Mouse (Mus musculus) spleen, adult 12 weeks (tissue): ENCODE results near the gene Tmem100.

Experiments
- DNase-seq: peaks from one replicate; pipeline ENCODE4 v3.0.0; 2022; ENCODE audit warnings: low spot score

The Tmem100 gene

DNA sequence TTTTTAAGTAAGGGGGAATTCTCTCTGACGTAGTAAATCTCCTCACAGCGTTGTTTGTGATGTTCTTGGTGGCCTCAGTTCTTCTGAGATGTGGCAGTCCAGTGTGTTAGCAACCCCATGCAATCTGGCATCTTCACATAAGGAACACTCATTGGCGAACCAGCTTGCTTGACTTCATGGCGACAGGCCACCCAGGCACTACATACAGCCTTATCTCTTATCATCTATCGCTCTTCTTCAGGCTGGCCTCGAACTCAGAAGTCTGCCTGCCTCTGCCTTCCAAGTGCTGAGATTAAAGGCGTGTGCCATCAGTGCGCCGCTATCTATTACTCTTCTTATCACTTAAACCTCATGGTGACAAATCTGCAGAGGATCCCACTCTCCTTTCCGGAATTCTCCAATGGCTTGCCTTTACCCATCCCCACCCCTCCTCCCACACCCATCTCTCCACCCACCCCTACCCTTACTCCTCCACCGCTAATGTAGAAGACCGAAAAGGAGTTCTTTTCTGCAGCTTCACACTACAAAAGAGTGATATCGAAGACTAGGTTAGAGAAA lies at the start of gene Tmem100:
TSS of gene Tmem100 (plus strand) at position 508 of the 558 bp plus-strand sequence.
- no peak for DNase-seq

DNA sequence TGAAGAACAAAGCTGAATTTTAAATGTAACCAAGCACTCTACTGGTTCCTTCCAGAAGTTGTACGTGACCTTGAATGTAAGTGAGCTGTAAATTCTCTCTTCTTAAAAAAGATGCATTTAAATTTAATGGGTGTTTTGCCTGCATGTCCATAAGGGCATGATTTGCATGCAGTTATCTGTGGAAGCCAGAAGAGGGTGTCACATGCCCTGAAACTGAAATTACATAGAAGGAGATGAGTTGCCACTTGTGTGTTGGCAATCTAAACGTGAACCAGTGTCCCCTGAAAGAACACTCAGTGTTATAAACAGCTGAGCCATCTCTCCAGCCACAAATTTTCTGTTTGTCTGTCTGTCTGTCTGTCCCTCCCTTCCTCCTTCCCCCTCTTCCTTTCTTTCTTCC lies 47.2 kb upstream of the Tmem100 start:
- no peak for DNase-seq

DNA sequence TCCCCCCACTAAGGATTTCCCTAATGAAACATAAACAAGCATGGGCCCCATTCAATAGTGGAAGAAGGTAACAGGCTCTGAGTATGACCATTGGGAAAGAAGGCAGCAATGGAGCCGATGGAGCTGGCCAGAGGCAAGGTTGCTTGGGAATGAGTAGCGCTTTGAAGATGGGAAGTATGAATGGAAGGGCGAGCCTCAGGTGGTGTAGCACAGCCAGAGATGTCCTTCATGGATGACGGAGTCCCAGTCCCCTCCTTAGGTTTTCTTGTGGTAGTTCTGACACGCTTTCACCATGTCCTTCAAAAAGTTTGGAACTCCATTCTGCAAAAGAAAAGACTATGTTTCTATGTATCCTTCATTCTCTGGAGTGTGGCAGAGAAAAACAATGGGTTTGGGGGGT lies 45.7 kb upstream of the Tmem100 start:
- no peak for DNase-seq

DNA sequence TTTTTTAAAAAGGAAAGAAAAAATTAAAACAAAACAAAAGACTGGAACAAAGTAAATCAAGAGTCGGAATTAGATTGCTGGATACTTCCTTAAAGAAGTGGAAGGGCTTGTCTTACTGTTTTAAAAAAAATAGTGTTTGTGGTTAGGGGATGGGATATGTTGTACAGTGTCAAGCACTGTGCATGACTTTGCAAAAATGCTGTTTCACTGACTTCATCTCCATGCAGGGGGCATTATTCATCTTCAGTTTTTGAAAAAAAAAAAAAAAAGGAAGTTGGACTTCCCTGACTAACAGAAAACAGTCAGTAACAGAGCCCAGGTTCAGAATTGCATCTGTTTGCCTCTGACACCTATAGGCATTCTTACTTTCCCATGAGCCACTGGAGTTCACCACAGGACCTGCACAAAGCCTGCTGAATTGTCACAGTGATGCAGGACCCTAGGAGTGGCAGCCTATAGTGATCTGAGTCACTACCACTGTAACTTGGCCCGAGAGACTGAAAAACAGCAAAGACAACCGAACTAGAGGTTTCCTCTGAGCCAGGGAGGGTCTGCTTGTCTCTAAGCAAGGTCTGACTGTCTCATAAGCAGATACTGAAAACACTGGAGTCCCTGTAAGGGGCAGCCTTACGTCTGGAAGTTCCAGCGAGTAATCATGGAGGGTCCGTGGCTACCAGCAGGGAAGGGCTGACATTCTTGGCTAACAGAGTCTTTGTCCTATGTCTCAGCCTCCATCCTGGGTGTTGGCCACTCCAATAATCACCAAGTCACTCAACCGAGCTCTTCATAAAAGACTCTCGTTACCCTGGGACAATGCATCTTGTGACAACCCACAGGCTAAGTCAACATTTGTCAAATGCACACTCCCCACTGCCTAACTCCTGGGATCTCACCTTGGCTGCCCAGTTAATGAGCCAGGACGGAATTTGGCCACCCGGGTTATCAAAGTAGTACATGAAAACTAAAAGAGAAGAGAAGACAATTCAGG lies 44.7 kb upstream of the Tmem100 start:
- DNase-seq, result no peak

DNA sequence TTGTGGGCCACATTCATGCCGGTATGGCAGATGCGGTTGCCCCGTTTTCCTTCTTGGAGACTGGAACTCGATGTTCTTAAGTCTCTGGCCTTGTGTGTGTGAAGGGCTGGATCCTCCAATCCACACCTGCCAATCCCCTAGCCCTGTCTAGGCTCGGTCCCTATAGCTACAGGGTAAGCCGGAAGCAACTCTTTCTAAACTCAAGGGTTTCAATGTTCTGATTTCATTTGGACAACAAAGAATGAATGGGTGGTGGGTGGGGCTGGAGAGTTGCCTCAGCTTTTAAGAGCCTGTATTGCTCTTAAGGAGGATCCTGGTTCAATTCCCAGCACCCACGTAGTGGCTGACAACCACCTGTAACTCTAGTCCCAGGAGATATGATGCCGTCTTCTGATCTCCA lies 43.6 kb upstream of the Tmem100 start:
- no peak for DNase-seq

DNA sequence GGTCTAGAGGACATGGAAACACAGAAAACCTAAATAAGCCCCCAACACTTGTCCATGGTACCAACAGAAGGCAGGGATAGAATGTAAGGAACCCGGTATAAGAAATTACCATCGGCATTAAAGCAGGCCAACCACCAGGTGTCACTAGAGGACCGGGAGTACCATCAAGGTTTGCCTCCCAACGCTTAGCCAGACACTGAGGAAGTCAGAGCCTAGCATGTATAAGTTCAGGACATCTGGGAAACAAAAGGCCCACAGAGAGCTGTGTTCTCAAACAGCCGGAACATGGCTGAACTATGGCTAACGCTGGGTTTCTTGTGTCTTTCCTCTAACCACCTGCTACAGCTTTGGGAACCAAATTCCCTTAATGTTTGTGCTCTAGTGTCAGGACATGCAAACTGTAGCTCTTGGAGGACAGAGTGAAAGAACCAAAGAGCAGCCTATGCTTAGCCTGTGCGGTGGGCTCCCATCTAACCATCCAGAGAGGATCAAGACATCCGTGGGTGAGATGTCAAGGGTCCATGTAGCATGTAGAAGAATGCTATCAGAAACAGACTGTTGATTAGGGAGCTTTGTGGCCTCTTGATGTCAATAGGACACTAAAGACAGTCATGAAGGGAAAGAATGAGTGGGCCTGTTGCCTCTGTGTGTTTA lies 41.1 kb upstream of the Tmem100 start:
- DNase-seq, result peak; percentile 16

DNA sequence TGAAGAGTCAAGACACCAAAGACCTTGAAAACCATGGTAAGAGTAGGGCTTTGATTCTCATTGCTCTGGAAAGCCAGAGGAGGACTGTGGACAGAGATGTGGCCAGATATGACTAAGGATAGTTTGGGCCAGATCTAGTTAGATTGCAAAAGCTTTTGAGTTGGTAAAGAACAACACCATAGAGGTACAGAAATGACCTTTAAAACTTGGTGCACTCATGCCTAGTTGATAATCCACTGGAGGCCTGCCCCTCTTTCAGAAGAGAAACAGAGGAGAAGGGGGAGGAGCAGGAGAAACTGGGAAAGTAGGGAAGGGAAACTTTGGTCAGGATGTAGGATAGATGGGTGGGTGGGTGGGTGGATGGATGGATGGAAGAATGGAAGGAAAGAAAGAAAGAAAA lies 38.5 kb upstream of the Tmem100 start:
- no peak for DNase-seq

DNA sequence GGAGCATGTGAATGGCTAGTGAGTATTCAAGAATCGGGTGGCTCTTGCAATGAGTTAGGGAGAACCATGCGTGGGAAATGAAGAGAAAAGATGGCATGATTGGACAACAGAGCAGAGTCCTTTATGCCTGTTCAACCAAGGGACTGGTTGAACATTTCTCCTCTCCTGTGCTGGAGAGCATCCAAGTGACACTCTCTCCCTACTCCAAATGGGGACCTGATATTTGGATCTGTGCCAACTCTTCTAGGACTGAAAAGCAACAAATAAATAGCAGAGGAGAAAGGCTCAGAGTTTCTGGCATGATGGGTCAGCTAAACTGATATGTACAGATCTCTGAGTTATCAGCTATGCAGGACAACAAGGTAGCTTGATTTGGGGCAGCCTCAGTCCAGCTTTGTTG lies 35.4 kb upstream of the Tmem100 start:
- DNase-seq, result no peak

DNA sequence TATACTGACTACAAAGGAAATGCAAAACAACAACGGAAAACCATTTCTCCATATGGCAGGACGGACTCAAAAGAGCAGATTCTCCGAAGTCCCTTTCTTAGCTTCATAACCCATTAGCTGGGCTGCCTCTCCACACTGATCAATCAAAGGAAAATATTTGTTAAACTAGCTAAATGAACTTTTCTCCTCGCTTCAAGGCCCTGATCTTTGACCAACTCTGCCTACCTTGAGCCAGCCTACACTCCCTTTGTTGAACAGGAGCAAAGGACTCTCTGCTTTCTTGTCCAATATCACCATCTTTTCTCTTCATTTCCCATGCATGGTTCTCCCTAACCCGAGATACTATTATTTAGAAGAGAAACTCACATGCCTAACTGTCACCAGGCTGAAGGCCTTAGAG lies 34.6 kb upstream of the Tmem100 start:
- DNase-seq, result no peak

DNA sequence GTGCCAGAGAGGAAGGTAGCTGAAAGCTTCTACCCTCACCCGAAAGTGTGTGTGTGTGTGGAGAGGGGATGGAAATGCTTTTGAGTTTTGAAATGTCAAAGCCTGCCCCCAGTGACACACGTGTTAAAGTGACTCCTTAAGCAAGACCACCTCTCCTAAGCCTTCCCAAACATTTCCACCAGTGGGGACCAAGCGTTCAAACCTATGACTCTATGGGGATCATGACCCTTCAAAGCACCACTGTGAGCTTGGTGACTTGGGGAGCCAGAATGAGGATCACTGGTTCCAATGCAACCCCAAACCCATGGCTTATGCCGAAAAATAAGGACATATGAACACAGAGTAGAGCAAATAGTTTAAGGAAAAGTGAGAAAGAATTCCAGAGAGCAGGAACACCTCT lies 33.7 kb upstream of the Tmem100 start:
- no peak for DNase-seq

DNA sequence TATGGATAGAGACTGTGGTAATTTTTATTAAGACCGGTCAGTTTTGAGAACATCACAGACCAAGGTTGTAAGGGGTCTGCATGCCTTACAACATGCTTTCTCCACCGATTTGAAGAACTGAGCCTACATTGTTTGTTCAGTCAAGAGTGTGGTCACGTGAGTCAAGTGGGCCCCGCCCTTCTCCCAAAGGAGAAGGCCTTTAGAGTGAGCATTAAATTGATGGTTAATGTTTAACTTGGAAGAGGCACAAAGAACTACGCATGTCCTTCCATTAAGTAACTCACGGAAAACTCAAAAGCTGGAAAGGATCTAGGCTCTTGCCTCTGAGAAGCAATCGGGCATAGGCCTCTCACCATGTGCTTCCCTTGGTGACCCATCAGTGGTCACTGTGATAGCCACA lies 33.3 kb upstream of the Tmem100 start:
- DNase-seq, result no peak

DNA sequence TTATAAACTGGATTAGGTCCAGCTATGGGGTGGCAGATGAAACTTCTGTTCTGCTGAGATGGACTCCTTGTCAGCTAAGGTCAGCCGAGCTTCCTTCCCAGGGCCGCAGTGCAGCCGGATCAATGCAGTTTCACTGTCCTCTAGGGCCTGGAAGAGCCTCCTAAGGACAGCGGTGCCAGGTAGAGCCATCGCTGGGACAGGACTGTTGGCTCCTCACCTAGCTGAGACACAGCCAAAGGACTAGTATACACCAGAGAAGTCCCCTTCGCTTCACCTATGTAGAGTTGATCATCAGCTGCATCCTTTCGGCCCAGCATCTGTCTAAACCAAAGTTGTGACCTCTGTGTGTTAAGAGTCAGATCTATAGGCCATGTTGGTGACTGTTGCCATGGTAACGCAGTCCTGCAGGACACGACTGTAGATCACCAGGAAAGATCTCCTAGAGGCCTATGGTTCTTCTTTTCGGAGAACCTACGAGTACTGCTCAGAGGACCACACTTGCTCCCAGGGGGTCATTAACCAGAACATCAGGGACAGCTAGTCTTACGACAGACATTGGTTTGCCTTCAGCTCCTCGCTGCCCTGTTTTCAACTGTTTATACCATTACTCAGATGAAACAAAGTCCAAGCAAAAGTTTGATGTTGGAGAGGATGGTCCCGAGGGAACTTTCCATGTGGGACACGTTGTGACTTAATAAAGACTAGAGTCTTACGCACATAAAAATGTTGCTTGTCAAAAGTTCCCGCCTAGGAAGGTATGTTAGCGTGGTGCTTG lies 31.0 kb upstream of the Tmem100 start:
- no peak for DNase-seq

DNA sequence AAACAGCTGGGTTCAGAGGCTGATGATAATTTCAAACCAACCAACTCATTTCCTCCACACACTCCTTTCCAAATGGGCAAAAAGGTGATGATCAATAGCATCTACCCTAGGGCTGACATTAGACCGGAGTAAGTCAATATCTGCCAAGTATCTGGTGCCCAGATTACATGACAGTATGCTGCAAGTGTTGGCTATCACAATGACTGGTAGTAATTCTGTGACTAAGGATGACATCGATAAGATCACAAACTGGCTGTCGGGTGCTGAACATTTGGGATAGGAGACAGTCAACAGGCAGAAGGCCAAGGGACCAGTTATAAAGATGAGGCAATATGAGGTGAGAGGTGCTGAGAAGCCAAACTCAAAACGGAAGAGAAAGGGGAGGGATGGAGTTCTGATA lies 29.5 kb upstream of the Tmem100 start:
- no peak for DNase-seq

DNA sequence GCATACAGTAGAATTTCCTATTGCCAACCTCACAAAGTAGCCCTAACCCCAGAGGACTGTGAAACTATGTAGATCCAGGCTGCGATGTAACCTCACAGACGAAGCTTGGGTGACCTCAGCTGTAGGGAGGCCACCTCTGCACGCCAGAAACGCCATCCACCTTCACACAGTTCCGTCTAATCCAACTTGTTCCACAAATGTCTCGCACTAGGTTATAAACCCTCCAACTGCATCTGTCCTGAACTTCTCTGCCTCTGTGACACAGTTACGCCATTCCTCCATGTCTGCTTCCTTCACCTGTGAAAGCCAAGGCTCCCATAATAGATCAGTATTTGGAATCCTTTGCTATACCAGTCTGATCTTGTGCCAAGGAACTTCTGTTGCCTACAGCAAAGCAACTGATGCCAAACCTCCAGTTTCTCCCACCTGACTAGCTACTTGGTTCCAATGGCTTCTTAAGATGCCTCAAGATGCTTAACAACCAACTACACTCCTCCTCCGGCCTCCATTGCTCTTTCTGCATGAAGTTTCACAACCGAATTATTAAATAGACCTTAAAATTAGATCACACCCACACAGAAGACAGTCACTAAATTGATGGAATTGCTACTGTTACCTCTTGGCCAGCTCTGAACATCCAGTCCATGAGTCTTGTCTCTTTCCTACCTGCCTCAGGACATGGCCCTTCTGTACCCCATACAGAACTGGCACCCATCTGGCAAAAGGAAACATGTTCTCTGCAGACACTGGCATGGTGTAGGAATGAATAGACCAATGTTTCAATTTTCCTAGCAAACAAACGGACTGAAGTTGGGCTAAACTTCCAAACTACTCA lies 28.5 kb upstream of the Tmem100 start:
- DNase-seq, result no peak

DNA sequence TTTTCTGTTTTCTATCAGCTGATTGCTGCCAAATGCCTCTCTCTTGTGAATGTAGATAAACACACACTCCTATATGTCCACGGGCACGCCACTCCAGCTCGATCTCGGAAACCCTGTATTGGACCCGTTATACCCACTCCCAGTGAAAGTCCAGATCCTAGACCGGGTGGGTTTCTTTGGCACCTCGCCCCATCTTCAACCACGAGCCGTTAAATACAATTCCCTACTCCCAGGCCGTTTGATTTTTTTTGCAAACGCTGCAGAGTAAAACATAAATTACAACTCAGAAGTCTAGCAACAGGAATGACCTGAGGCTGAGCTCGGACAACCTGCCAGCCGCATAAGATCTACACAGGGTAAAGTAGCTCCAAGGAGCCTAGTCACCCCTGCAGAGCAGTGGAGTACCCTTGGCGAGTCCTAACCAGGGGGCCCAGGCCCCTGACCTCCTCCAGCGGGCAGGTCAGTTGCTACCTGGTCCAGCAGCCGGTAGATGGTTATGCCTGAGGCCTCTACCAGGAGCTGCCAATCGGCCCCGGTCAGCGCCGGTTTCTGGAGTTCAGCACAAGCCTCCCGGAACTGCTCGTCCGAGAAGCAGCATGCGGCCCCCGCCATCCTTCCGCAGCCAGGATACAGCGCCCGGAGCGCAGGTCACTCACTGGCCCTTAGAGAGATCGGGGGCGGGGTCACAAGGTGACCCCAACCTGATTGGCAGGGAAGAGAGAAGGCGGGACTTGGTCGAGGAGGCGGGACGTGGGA lies 27.7 kb upstream of the Tmem100 start, which contains the start of gene Pctp:
TSS of gene Pctp (minus strand) at position 664 of the 756 bp plus-strand sequence.
- DNase-seq, result peak; percentile 58

DNA sequence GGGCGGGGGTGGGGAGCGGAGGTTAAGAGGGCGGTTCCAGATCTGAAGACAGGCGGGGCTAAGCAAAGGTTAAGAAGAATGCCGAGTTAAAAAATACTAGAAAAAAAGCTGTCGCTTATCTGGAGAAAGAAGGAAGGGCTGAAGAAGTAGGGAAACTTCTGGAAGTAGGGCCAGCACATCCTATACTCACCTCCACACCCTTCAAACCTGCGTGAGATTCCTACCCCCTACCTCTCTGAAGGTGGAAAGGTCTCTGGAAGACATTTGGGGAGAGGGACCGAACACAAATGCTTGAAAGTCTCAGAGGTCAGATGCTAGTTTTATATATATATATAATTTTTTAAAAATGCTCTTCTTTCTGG lies 27.2 kb upstream of the Tmem100 start:
- no peak for DNase-seq

DNA sequence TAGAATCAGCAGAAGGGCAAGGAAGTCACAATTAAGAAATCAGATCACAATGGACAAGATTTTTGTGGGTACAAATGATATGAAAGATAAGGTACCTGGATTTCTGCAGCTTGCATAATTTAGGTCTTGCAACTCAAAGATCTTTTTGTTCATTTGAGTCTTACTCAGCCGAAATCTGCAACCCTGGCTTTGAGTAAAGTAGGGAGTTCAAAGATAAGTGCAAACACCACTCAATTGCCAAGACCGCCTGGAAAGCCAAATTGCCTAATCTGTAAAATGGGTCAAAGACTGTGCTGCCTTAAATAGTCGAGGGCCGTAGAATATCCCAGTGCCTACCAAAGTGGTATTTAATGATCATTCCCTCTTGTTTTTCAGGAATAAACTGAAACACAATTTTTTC lies 26.8 kb upstream of the Tmem100 start:
- DNase-seq, result no peak

DNA sequence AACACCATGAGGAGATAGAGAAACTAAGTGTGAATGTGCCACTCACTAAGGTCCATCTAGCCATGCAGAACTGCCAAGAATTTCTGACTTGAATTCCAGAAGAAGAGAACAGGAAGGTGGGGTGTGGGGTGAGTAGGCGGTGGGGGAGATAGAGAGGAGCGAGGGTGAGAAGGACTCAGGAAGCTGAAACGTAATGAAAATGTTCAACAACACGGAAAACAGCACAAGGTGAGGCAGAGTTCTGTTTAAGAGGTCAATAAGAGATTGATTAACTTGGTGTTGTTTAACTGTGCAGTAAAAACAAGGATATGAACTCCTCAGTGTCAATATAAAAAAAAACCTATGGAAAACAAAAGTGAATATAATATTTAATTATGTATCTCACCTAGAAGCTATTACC lies 24.0 kb upstream of the Tmem100 start:
- no peak for DNase-seq

DNA sequence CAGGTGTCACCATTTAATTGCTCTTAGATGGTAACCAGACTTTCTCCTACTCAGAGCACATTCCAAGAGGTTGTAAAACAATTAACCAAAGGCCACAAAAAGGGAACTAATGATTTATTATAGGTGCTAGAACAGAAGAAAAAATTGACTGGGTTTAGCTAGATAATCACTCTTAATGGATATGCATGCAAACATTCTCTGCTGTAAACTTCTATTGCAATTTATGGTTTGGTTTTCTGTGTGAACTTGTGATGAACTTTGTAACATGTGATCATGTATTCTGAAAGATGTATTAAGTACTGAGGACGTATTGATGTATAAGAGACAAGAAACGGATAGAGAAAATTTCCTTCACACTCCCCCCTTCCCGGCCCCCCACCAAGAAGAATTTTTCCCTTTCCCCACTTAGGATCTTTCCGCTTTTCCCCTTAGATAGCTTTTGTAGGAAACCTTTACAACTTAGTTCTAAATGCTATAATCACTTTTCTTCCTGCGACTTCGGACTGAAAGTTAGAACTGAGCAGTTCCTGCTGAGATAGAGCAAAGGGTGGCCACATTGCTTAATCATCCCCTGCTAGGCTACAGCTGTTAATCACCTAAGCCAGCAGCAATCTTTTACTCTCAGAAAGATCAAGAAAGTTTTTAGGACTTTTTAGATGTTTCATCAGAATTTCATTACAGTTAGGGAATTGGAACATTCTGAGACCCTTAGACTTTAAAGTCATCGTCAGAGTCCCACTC lies 22.2 kb upstream of the Tmem100 start:
- DNase-seq, result no peak

DNA sequence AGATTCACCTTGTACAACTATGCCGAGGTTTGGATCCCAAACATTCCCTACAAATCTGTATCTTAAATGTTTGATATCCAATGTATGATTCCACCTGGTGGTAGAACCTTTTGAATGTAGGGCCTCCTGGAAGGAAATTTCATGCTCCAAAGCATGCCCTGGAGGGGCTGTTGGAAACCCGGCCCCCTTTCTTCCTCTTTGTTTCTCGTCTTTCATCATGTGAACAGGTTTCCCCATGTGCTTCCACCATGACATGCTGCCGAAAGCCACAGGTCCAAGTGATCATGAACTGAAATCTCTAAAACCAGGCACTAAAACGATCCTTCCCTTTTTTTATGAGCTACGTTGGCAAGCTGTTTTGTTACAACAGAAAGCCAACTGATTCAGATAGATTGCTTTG lies 16.5 kb upstream of the Tmem100 start:
- DNase-seq, result no peak
